Mouse (Mus musculus) embryonic facial prominence, embryonic 10.5 days (tissue): ENCODE measurements at regions not wholly inside any gene's neighbourhood (a gene's known extent, or its start where the extent isn't known, plus 50 kb on each side); places are given as distances from the start of the nearest gene placed in this dataset.

Experiments used
- DNase-seq: peaks from one replicate; pipeline ENCODE4 v3.0.0-alpha.2; 2017; ENCODE audit warnings: low spot score
- H3K27ac ChIP-seq: fragments of 300-500 bp; sonication (generic); replicated peaks from 2 replicates; pipeline ENCODE4 v1.5.1; 2016; ENCODE audit warnings: mild to moderate bottlenecking
- H3K27me3 ChIP-seq: fragments of 300-500 bp; sonication (generic); replicated peaks from 2 replicates; pipeline ENCODE4 v1.6.1; 2016; ENCODE audit warnings: low read depth, mild to moderate bottlenecking; ENCODE audit not compliant: poor library complexity, severe bottlenecking
- H3K36me3 ChIP-seq: fragments of 300-500 bp; sonication (generic); replicated peaks from 2 replicates; pipeline ENCODE4 v1.6.1; 2016; ENCODE audit warnings: mild to moderate bottlenecking, moderate library complexity
- H3K4me1 ChIP-seq: fragments of 300-500 bp; sonication (generic); 2 replicates; pipeline ENCODE4 v1.6.1; 2016
- H3K4me3 ChIP-seq: fragments of 300-500 bp; sonication (generic); 2 replicates; pipeline ENCODE4 v1.5.1; 2016; ENCODE audit warnings: mild to moderate bottlenecking, moderate library complexity
- H3K9me3 ChIP-seq: fragments of 300-500 bp; sonication (generic); 2 replicates; pipeline ENCODE4 v1.6.1; 2016; ENCODE audit warnings: mild to moderate bottlenecking
- WGBS: fragments of 180-500 bp; shearing (Covaris S2); methylation state at CpG from one replicate; pipeline ENCODE4 v1.1.7; 2016; 5-methylcytosine and 5-hydroxymethylcytosine counted together

DNA sequence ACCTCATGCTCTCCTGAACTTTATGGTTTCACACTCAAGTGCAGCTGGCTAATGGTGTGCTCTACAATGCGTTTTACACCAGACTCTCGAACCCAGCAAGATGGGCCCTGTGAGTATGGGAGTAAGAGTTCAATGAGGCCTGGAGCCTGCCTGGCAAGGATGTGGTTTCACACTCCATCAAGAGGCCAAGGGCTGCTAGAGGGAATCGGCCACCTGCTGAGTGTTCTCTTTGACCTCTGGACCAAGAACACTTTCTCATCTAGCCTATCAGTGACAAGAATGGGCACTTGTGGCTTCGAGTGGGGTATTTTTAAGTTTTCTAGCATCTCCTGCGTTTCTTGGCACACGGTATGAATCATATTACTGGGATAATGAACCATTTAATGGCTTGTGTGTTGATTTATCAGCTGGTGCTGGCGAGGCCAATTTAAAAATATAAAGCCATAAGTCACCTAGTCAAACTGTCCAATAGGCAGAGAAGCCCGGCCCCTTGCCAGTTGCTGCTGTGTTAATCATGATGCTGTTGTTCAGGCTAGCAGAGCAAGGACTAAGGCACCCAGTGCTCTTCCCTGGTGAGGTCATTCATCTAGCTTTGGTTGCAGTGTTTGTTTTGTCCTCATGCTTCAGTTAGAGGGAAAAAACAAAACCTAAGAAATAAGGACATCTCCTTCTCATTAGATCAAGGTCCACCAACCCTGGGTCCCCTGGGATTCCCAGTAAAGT, 157.7 kb downstream of the Zfp619 start:
- no peak overlapping the region for H3K4me3 ChIP-seq
- no peaks in the 10 kb centered on the region for H3K27me3 ChIP-seq
- DNase-seq, result no peak
- no peaks in the 10 kb centered on the region for H3K4me1 ChIP-seq
- WGBS, result 86% methylated on average over 8 of the region's 8 CpGs
- no peak overlapping the region for H3K27ac ChIP-seq
- H3K36me3 ChIP-seq, result no peaks in the 10 kb centered on the region
- no peaks in the 10 kb centered on the region for H3K9me3 ChIP-seq

DNA sequence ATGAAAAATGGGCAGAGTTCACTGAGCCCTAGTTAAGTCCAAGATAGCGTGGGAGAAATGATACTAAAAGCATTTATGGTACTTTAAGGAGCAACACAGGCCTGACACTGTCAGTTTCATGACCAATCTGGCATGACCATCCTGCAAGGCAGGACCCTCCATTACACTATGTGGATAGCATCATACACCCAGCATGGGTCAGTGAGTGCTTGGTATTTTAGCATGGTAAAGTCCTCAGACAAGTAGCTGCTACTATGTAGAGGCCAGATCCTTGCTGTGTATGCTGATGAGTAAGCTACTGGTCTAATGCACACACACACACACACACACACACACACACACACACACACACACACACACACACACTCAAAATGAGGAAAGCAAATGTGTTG, 158.3 kb downstream of the Zfp619 start:
- Histone ChIP-seq H3K4me3 (no peak overlapping the region), H3K4me1 (no peaks in the 10 kb centered on the region), H3K27ac (no peak overlapping the region), H3K36me3 (no peaks in the 10 kb centered on the region), H3K9me3 (no peaks in the 10 kb centered on the region), H3K27me3 (no peaks in the 10 kb centered on the region)
- WGBS, result 90% methylated on average over 1 of the region's 1 CpGs
- no peak for DNase-seq

DNA sequence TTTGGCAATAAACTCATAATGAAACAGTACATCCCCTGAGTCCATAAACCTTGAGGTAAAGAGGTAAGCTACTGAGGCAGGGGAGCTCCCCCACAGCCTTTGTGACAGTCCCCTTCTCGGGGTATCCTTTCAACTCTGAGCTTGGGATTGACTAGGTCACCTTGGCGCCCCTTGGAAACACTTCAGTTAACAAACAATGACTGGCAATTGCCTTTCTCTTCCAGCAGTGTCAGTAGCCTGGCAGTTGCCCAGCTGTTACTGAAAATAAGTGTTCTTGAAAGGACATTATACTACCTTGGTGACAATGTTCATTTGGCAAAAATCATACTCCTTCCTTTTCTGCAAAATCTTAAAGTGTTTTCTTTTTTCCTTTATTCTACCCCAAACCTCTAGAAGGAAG, 162.8 kb downstream of the Zfp619 start:
- no peak overlapping the region for H3K27ac ChIP-seq
- 53% methylated on average over 2 of the region's 2 CpGs for WGBS
- no peaks in the 10 kb centered on the region for H3K4me1 ChIP-seq
- no peaks in the 10 kb centered on the region for H3K27me3 ChIP-seq
- H3K4me3 ChIP-seq, result no peak overlapping the region
- no peaks in the 10 kb centered on the region for H3K36me3 ChIP-seq
- no peaks in the 10 kb centered on the region for H3K9me3 ChIP-seq
- DNase-seq, result no peak

DNA sequence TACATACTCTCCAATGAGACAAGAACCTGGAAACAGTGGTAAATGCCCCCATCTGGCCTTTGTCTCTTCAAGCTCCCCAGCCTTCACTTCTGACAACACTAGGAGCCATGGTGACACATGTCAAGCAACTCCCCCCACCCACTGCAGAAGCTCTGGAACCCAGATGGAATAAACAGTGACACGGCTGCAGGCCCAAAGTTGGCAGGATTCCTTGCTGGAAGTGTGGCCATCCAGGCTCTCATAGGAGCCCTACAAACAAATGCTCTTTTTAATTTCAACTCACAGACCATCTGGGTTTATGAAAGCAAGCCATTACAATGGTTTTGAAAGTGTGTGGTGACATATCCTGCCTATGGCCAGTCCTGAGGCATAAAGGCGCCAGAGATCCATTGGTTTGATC, 179.0 kb downstream of the Zfp619 start:
- H3K4me3 ChIP-seq, result no peak overlapping the region
- 81% methylated on average over 2 of the region's 2 CpGs for WGBS
- H3K36me3 ChIP-seq, result no peaks in the 10 kb centered on the region
- H3K27ac ChIP-seq, result no peak overlapping the region
- no peaks in the 10 kb centered on the region for H3K9me3 ChIP-seq
- no peak for DNase-seq
- H3K27me3 ChIP-seq, result no peaks in the 10 kb centered on the region
- H3K4me1 ChIP-seq, result no peaks in the 10 kb centered on the region

DNA sequence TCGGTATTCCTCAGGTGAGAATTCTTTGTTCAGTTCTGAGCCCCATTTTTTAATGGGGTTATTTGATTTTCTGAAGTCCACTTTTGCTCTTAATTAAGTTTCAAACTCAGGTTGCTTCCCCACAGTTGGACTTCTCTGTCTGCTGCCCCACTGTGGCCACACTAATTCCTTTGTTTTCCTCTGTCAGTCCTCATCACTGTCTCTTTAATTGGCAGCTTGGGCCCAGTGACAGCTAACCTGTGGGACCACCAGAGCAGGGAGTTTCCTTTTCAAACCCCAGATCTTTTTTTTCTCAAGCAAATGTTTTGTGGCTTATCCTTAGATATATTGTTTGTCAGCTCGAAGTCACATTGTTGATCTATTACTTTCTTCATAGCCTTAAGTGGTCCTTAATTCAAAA, 183.9 kb downstream of the Zfp619 start:
- WGBS, result 79% methylated on average over 2 of the region's 2 CpGs
- Histone ChIP-seq H3K9me3 (no peaks in the 10 kb centered on the region), H3K4me3 (no peak overlapping the region), H3K27me3 (no peaks in the 10 kb centered on the region), H3K4me1 (peaks cover 8% of the 10 kb centered on the region; the same call in 1 of the 2 replicates), H3K36me3 (no peaks in the 10 kb centered on the region), H3K27ac (no peak overlapping the region)
- no peak for DNase-seq

DNA sequence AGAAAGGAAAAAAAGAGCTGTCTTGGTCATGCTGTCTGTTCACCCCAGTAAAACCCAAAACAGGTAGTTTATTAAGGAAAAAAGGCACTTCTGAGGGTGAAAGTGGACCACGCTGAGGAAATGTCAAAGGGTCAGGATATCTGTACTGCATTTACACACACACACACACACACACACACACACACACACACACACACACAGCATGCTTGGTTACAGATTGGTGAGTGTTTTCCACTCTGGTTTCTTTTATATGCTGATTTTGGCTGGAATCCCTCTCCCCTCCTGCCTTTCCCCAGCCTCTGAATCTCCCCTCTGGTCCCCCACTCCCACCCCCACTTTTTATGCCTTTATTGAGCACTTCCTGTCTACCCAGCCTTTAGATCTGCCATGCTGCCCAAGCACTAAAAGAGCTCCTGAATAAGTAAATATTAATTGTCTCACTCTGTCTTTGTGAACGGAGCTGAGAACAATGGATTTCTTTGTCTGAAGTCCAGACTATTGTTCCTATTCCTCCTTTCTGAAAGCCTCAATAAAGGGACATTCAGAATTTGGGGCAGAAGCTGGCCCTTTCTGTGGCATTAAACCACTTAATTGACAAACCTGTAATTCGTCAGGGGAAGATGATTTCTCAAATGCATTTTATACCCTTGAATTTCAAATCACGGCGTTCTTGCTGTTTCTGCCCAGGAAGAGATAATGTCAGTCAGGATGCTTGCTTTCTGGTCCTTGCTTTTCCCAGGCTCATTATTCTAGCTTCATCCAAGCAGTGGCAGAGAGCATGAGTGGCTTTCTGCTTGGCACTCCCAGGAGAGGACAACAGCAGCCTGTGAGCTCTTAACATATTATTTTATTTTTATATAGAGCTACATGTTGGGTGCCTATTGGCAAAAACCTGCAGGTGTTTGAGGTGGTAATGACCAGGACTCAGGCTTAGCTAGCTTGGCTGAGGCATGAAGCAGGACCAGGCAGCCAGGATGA, 187.8 kb downstream of the Zfp619 start:
- H3K27ac ChIP-seq, result 0 out of 2 replicates have a peak overlapping the region, but pooled peaks have one; percentile 25
- no peaks in the 10 kb centered on the region for H3K27me3 ChIP-seq
- H3K4me3 ChIP-seq, result no peak overlapping the region
- no peaks in the 10 kb centered on the region for H3K9me3 ChIP-seq
- H3K36me3 ChIP-seq, result no peaks in the 10 kb centered on the region
- H3K4me1 ChIP-seq, result peaks cover 8% of the 10 kb centered on the region; the same call in 1 of the 2 replicates
- WGBS, result 27% methylated on average over 5 of the region's 5 CpGs
- DNase-seq, result no peak

DNA sequence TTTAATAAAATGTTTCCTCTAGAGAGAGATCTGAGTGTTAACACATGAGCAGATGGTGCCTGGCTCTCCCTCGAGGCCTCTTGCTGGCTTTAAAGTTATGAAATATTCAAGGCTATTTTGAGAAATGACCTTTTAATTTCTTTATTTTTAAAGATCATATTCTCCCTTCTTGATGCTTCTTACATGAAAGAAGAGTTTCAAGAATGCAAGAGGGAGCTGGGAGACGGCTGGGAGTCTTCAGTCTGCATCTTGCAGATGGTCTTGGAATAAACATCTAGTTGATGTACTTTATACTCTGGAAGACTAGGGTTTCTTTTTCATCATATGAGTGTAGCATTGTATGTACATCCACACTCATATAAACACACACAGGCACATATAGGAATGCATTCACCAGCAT, 189.0 kb downstream of the Zfp619 start:
- no peaks in the 10 kb centered on the region for H3K27me3 ChIP-seq
- no peak overlapping the region for H3K27ac ChIP-seq
- H3K4me1 ChIP-seq, result peaks cover 8% of the 10 kb centered on the region; the same call in 1 of the 2 replicates
- H3K36me3 ChIP-seq, result no peaks in the 10 kb centered on the region
- H3K4me3 ChIP-seq, result no peak overlapping the region
- no peaks in the 10 kb centered on the region for H3K9me3 ChIP-seq
- 79% methylated on average over 2 of the region's 2 CpGs for WGBS
- no peak for DNase-seq

DNA sequence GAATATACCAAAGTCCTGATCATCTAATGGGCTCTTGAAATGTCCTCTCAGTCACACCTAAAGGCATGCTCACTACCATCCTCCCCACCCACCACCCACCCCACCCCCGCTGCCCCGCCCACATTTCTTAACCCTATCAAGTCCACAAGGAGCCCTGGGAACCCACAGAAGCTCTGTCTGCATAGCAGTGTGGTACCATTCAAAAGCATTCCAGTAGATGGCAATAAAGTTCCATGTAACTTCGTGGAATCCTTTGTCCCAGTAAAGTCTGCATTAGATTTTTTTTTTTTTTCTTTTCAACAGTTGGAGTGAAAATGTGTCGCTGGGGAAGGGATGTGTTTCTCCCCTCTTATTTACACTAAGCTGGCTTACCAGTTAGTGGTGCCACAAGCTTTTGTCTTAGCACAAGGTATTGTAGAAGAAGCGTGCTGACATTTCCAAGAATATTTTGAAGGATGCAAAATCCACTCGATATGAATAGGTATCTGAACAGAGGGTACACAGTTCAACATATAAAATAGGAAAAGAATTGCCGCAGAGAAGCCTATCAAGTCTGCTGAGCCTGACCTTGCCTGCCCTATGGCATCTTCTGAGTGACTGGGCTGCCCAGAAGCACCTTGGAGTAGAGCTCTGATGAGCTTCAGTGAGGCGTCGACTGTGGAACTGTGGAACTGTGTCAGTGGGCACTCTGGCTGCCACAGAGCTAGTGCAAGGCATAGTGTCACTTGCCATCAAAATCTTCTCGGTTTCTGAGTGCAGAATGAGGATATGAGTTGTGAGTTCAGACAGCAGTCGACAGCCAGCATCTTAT, 199.0 kb downstream of the Zfp619 start:
- Histone ChIP-seq H3K9me3 (no peaks in the 10 kb centered on the region), H3K27me3 (no peaks in the 10 kb centered on the region), H3K36me3 (no peaks in the 10 kb centered on the region), H3K27ac (no peak overlapping the region; the same call in 1 of the 2 replicates), H3K4me1 (no peaks in the 10 kb centered on the region), H3K4me3 (no peak overlapping the region)
- 18% methylated on average over 11 of the region's 11 CpGs for WGBS
- peak; percentile 22 for DNase-seq

DNA sequence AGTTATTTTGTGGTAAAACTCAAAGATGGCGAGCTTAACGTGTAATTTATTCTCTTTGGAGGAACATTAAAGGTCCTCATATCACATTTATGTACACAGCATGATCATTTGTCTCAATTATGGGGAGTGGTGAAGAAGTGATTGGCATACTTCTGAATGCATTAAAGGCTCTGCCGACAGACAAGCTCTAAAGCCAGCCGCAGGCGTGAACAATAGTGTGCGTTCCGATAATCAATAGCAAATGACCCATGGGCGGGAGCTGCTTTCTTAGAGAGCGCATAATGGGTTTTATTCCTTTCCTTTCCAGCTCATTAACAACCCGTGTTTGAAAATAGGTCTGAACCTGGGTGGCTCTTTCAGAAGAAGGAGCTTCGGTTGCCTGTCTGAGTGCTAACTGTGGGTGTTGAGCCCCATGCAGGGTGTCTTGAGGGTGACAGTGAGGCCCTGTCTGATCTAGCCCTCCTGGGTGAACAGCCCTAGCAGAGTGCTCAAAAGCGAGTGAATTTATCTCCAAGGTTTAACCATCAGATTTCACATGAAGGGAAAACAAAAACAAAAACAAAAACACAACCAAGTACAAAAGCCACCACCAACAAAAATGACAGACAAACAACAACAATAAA, 210.5 kb downstream of the Zfp619 start:
- Histone ChIP-seq H3K27me3 (peaks cover 20% of the 10 kb centered on the region; the same call in 1 of the 2 replicates), H3K9me3 (no peaks in the 10 kb centered on the region)
- WGBS, result 66% methylated on average over 12 of the region's 12 CpGs

DNA sequence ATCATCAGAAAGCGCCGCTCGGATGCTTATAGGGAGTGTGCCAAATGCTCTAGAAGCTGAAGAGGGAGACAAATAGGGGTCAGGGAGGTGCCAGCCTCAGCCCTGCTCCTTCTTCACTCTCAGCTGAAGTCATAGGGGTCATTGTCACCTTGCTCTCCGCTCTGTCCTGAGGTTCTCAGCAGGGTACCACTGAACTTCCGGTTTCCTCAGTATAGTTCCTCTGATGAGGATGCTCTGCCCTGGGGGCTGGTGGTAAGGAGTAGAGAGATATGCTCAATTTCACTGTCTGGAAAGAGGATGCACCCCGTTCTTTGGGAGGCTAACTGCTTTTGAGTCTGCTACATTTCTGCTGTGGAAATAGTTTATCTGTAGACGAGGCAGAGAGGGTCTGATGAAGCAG, 211.4 kb downstream of the Zfp619 start:
- no peaks in the 10 kb centered on the region for H3K36me3 ChIP-seq
- H3K9me3 ChIP-seq, result no peaks in the 10 kb centered on the region
- H3K4me1 ChIP-seq, result peaks cover 5% of the 10 kb centered on the region; the same call in 1 of the 2 replicates
- no peak for DNase-seq
- peaks cover 20% of the 10 kb centered on the region; the same call in 1 of the 2 replicates for H3K27me3 ChIP-seq
- no peak overlapping the region for H3K27ac ChIP-seq
- 67% methylated on average over 7 of the region's 7 CpGs for WGBS
- no peak overlapping the region for H3K4me3 ChIP-seq

More for the DNA sequence above, 210.5 kb downstream of the Zfp619 start:
- no peak overlapping the region for H3K4me3 ChIP-seq
- no peak for DNase-seq
- H3K36me3 ChIP-seq, result no peaks in the 10 kb centered on the region
- peaks cover 5% of the 10 kb centered on the region; the same call in 1 of the 2 replicates for H3K4me1 ChIP-seq
- no peak overlapping the region for H3K27ac ChIP-seq

DNA sequence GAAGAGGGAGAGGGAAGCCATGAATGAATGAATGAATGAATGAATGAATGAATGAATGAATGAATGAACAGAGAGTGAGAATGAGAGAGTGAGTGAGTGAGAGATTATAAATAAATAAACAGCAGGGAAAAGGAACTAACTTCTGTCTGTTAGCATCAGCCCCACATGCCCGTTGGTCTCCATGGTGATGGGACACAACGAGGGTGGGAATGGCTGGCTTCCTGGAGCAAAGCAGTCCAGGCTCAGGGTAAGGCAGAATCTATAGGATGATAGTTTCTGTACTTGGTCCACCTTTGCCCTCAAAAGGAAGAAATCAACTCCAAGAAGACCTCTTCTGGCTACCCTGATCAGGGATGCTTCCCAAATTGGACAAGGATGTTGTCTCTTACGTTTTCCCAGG, 212.2 kb downstream of the Zfp619 start:
- H3K36me3 ChIP-seq, result no peaks in the 10 kb centered on the region

More for the DNA sequence above, 212.2 kb downstream of the Zfp619 start:
- Histone ChIP-seq H3K9me3 (no peaks in the 10 kb centered on the region), H3K27me3 (peaks cover 20% of the 10 kb centered on the region; the same call in 1 of the 2 replicates), H3K27ac (no peak overlapping the region), H3K4me3 (no peak overlapping the region), H3K4me1 (peaks cover 5% of the 10 kb centered on the region; the same call in 1 of the 2 replicates)
- 52% methylated on average over 3 of the region's 3 CpGs for WGBS
- DNase-seq, result no peak
